Mouse (Mus musculus): Measurements from ENCODE around the gene Ldlrad1.
A peak's percentile ranks its signal among the peaks of the same experiment; 100 is the strongest.

Gene Ldlrad1

GRCm38 (mm10) chr4:107211465-107211864, 2.5 kb downstream of the Ldlrad1 start:
- no peak for DNase-seq (ENCODE audit: low read depth, low spot score)

DNA sequence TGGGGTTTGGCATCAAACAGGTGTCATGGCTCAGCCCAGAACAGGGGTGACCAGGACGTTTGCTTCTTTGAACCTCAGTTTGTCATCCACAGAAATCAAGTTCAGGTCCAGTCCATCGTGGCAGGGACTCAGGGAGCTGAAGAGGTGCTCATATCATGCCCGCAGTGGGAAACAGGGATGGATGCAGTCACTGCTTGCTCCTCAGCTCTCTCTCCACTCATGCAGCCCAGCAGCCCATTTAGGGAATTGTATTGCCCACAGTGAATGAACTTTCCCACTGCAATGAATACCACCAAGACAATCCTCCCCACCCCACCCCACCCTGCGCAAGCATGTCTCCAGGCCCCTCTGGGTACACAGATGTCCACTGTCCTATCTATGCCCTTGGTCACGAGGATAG, 3.0 kb downstream of the Ldlrad1 start:
- DNase-seq (ENCODE audit: low read depth, low spot score), result no peak

GRCm38 (mm10) chr4:107213279-107214011, 4.5 kb downstream of the Ldlrad1 start:
- DNase-seq (ENCODE audit: low read depth, low spot score), result no peak

- DNase-seq (ENCODE audit: low read depth, low spot score), result no peak
Measured at GRCm38 (mm10) chr4:107217574-107217973, 8.6 kb downstream of the Ldlrad1 start.

GRCm38 (mm10) chr4:107221524-107221923, 12.5 kb downstream of the Ldlrad1 start:
- no peak for DNase-seq (ENCODE audit: low read depth, low spot score)

DNA sequence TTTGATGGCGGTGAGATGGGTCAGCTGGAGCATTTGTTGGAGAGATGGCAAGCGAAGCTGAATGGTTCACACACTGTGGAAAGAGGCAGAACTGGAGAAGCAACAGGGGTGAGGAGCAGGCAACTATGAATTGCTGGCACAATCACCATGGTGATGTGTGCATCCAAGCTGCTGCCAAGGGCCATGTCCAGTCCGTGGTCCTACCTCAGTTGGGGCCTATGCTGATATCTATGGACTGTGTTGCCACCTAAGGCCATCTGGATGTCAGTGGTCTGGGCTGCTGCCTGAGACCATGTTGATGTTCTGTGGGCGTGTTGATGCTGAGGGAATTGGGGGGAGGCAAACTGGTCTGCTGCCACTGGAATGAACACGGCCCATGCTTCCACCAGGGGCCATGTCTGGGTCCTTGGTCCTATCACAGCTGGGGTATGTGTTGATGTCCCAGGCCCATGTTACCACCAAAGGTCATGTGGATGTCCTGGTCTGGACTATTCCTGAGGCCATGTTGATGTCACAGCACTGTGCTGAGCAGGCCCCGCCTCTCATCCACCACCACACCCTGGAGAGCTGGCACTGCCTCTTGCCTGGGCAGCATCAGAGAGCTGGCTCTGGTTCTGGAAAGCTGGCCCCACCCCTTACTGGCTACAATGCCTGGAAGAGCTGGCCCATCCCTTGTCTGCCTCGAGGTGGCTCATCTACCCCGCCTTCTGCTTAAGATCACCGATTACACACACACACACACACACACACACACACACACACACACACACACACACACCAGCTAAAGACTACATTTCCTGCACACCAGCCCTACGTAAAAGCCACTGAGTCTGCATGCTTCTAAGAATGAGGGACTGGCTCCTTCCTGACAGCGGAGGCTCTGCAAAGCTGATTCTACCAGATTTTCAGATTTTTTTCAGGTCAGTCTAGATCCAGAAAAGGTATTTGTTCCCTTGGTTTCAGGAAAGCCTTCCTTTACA, 14.5 kb downstream of the Ldlrad1 start:
- DNase-seq (ENCODE audit: low read depth, low spot score), result no peak

GRCm38 (mm10) chr4:107226313-107226712, 17.3 kb downstream of the Ldlrad1 start:
- DNase-seq (ENCODE audit: low read depth, low spot score), result no peak

DNA sequence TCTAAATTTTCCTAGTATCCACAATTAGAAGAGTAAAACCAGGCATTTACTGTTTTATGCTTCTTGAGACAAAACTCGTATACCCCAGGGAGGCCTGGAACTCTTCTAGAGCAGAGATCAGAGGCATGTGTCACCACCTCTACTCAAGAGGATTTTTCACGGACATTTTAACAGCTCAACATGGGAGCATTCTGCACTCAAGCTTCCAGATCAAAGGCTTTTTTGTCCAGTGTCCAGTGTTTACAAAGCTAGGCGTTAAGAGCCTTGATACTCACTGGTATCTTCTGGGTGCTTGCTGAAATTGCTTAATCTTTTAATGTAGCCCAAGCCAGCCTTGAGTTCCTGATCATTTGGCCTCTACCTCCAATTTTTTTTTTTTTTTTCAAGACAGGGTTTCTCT, 23.2 kb downstream of the Ldlrad1 start:
- no peak for DNase-seq (ENCODE audit: low read depth, low spot score)

DNA sequence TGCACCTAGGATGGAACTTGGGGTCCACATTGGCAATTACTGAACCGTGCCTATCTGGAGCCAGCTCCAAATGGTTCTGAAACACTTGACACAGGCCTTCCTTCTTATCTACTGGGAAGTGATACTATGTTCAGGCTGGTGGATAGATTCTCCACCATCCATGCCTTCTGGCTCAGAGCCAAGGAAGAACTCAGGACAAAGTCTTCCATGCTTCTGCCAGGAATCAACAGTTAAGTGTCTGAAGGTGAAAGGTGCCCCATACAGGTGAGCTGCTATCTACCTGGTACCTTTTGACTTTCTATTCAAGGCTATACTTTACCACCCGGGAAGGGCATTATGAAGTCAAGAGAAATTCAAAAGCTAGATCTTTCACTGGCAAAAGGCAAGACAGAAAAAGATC, 29.3 kb downstream of the Ldlrad1 start:
- DNase-seq (ENCODE audit: low read depth, low spot score), result no peak

GRCm38 (mm10) chr4:107240196-107240595, 31.2 kb downstream of the Ldlrad1 start:
- DNase-seq (ENCODE audit: low read depth, low spot score), result no peak

DNA sequence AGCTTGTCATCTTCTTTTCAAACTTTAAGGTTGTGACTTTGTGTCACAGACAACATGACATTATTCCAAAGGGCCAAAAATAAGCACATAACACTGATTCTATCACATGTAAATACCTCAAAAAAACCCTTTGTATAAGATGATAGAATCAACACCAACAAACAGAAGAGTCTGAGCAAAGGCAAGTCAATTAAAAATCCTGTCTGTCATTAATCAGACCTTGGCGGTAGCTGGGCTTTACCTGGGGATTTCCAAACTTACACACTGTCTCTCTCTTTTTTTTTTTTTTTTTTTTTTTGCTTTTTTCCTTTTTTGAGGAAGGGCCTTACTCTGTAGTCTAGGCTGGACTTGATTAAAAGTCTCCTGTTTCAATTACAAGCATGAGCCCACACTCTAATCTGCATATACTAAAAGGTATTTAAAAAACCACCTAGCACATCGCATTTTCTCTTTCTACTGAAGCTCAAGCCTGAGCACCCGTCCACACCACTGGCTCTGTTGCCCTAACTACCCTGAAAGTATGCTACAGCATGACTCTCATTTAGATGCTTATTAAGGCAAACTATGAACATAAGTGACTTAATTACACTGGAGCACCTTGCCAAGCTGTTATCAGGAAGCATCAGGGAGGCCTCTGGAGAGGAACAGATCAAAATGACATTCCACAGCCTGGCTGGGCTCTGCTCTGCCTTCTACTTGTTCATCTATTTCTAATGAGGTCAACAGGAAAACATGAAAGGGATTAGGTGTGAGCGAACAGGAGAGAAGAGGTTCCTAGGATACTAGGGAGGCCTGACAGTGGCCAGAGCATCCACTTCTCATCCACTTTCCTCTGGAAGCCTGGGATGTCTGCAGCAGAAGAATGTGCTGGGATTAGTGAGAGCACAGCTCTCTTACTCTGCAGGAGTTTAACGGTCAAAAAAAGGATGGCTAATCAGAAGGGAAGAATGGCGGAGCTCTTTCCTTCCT, 34.7 kb downstream of the Ldlrad1 start:
- DNase-seq (ENCODE audit: low read depth, low spot score), result no peak

GRCm38 (mm10) chr4:107245368-107245767, 36.4 kb downstream of the Ldlrad1 start:
- no peak for DNase-seq (ENCODE audit: low read depth, low spot score)

- DNase-seq (ENCODE audit: low read depth, low spot score), result no peak
Measured at GRCm38 (mm10) chr4:107246040-107246439, 37.1 kb downstream of the Ldlrad1 start.

DNA sequence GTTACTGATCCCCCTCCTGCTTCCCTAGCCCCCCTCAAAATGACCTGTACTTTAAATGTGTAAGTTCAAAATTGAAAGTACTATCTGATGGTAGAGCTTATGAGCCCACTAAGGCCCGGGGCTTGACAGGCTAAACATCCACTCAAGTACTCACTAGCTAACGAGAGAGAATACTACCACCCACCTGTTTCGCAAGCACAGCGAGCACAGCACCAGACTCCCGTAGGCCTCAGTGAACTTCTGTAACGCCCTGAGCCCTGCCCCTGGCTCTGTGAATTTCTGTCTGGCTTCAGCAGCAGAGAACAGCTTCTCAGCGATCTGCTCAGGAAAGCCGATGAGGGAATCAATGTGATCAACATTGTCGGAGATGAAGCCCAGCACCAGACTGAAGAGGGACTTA, 38.1 kb downstream of the Ldlrad1 start:
- no peak for DNase-seq (ENCODE audit: low read depth, low spot score)

GRCm38 (mm10) chr4:107248061-107248460, 39.1 kb downstream of the Ldlrad1 start:
- DNase-seq (ENCODE audit: low read depth, low spot score), result no peak

DNA sequence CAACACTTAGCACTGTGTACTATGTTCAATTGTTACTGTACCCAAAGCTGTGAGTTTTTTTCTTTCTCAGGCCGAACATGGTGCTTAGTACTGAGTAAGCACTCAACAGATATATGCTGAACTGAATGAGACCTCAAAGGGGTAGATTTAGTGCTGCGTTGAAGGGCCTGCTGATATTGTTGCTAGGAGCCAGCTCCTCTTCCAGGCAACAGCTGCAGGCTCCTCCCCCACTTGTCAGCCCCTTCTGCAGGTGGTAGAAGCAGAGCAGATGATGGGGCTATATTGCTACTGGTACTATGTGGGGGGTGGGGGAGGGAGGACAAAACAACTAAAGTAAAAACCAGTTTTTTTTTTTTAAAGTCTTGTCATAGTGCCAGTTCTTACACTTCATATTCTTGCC, 40.5 kb downstream of the Ldlrad1 start:
- no peak for DNase-seq (ENCODE audit: low read depth, low spot score)

DNA sequence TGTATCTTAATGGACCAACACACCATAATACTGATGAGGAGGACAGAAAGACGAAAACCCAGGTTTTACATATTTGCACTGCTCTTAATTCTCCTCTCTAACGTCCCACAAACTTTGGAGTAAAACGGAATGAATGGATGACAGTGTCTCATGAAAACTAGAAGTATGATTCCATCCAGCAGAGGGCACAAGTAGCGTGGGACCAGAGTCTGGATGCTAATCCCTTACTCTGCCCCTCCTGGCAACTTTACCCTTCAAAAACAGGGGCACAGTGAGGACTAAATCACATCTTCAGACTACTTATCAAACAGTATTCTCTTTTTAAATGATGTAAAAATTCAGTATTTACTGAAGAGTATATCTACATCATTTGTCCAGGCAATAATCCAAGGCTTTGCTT, 41.5 kb downstream of the Ldlrad1 start:
- peak; percentile 48 for DNase-seq (ENCODE audit: low read depth, low spot score)

DNA sequence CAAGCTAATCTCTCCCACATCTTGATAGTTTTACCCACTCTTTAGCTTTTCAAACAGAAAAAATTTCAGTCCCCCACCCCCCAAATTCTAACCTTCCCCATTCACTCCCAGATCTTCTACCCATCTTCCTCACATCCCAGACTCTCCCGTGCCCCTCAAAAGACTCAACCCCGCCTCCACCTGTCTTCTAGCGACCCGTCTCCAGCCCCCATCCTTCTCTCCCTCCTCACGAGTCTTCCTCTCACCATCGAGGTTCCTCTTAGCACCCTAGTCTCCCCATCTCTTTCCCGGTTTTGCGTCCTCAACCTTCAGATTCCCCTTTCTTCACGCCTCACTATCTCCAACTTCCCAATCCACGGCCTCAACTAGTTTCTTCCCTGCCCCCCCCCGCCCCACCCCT, 43.5 kb downstream of the Ldlrad1 start:
- no peak for DNase-seq (ENCODE audit: low read depth, low spot score)

DNA sequence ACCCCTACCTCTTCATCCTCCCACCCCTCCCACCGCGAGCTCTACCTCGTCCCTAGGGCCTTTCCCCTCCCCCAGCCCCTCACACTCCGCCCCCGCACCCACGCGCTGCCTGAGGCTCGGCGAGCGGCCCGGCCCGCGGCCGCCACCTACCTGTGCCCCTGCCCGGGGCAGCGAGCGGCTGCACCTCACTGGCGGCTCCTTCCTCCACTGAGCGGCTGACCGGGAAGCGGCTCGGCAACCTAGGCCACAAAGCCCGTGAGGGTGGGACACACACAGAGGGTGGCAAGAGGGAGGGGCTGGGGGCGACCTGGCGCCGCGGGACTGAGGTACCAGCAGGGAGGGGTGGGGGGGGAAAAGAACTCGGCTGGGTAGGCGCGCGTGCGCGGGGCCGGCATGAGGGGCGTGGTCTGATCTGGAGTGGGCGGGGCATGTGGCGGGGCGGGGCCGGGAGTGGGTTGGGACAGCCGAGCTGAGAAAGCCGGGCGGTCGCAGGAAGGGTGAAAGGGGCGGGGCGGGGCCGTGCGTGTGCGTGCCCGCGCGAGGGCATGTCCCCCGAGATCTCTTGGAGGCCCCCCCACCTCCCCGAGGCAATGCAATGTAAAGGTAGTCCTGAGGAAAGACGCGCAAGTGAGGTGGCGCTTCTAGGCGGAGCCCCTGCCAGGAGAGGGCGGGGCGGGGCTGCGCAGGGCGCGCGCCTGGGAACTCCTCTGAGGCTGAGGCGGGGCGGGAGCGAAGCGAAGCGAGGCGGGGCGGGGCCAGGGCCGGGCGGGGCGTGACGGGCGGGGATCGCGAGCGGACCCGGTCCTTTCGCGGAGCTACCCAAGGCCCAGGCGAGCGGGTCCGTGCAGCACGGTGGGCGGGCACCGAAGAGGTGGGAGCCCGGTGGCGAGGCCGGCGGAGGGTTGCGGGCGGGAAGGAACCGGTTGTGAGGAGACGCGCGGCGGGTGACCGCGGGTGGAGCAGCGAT, 44.4 kb downstream of the Ldlrad1 start, which contains the start of the genes Lrrc42 and Hspb11:
Lrrc42 (minus strand) TSS at position 408 of the 967 bp plus-strand sequence.
Hspb11 (plus strand) TSS at position 469 of the 967 bp plus-strand sequence.
- DNase-seq (ENCODE audit: low read depth, low spot score), result peak; percentile 96

- no peak for DNase-seq (ENCODE audit: low read depth, low spot score)
Measured at GRCm38 (mm10) chr4:107254414-107254813, 45.4 kb downstream of the Ldlrad1 start.

Data from retina, adult 2 months (tissue).